Mouse (Mus musculus) neural tube, embryonic 11.5 days (tissue): ENCODE results near the gene Zfp874a. TPM values are rescaled to one million over a fixed set of nuclear protein-coding genes. Genes with fewer than 3 reads are reported as not detected.
"Not testable (repeated sequence)": the region's sequence is repeated elsewhere in the genome, so short reads cannot be mapped to it uniquely, and the experiment has no call there.

Experiments used
- ATAC-seq: fragments of 200-750 bp; cut with Nextera tagmentation; 2 replicates; pipeline ENCODE4 v1.8.0; 2017; ENCODE audit warnings: moderate number of reproducible peaks, mild to moderate bottlenecking, moderate TSS enrichment, moderate library complexity; ENCODE audit not compliant: insufficient read depth, low FRiP score, low TSS enrichment
- DNase-seq: peaks from one replicate; pipeline ENCODE4 v3.0.0-alpha.2; 2015; ENCODE audit warnings: low spot score
- H3K27ac ChIP-seq: fragments of 300-500 bp; sonication (generic); 2 replicates; pipeline ENCODE4 v1.5.1; 2014; ENCODE audit warnings: low read depth, mild to moderate bottlenecking, low read length
- H3K27me3 ChIP-seq: fragments of 300-500 bp; sonication (generic); 2 replicates; pipeline ENCODE4 v1.6.1; 2014; ENCODE audit warnings: mild to moderate bottlenecking, low read length, mixed read lengths; ENCODE audit not compliant: control insufficient read depth, insufficient read depth
- H3K36me3 ChIP-seq: fragments of 300-500 bp; sonication (generic); 2 replicates; pipeline ENCODE4 v1.6.1; 2014; ENCODE audit warnings: mild to moderate bottlenecking, low read length, moderate library complexity, mixed read lengths; ENCODE audit not compliant: control insufficient read depth, insufficient read depth
- H3K4me1 ChIP-seq: fragments of 300-500 bp; sonication (generic); 2 replicates; pipeline ENCODE4 v1.6.1; 2014; ENCODE audit warnings: low read length, mixed read lengths; ENCODE audit not compliant: control insufficient read depth, insufficient read depth
- H3K4me2 ChIP-seq: fragments of 300-500 bp; sonication (generic); 2 replicates; pipeline ENCODE4 v1.6.1; 2014; ENCODE audit warnings: low read depth, mild to moderate bottlenecking, moderate library complexity
- H3K4me3 ChIP-seq: fragments of 300-500 bp; sonication (generic); 2 replicates; pipeline ENCODE4 v1.5.1; 2014; ENCODE audit warnings: low read depth, low read length
- H3K9ac ChIP-seq: fragments of 300-500 bp; sonication (generic); 2 replicates; pipeline ENCODE4 v1.6.1; 2014; ENCODE audit warnings: mild to moderate bottlenecking, low read length
- H3K9me3 ChIP-seq: fragments of 300-500 bp; sonication (generic); 2 replicates; pipeline ENCODE4 v1.6.1; 2016; ENCODE audit warnings: low read length; ENCODE audit not compliant: control insufficient read depth
- WGBS: fragments of 180-500 bp; shearing (Covaris S2); extraction: QIAGEN DNeasy Blood & Tissue Kit; methylation state at CpG from one replicate; pipeline ENCODE4 v1.1.7; 2014; 5-methylcytosine and 5-hydroxymethylcytosine counted together
- polyA plus RNA-seq: library from polyadenylated mRNA; unstranded; fragments of >200 nt; fragmentation: Nextera tagmentation; extraction: Ambion mirVana; gene quantifications from 2 replicates; pipeline ENCODE4 v1.2.1, GENCODE M21; 2014

The Zfp874a gene
- polyA plus RNA-seq, 1 experiment from 2014 or later, result 7.9 TPM

DNA sequence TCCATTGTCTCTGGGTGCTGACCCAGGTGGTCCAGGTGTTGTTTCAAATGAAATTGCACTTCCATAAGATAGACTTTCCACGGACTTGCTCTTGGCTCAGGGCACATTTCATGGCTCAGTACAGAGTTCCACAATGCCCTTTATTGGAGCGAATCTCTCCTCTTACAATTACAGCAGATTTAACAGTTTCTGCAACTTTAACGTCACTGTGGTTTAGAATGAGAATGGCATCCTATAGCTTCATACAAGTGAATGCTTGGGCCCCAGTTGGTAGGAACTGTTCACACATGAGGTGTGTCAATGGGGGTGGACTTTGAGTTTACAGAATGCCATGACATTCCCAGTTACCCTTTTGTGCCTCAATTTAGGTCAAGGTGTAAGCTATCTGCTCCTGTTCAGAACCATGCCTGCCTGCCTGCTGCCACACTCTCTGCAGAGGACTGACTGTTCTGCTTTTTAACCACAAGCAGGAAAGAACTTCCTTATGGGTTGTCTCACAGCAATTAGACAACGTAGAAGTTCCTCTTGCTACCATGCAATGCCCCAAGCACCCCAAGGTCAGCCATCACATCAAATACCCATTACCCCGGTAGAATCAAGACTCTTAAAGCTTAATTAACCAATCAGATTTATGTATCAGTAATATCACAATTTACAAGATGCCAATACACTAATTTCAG is 12.2 kb upstream of the Zfp874a start:
- ATAC-seq, H3K4me3 ChIP-seq, DNase-seq, H3K27ac ChIP-seq, H3K9ac ChIP-seq, H3K9me3 ChIP-seq, H3K4me2 ChIP-seq, H3K4me1 ChIP-seq, H3K27me3 ChIP-seq, H3K36me3 ChIP-seq: not testable (repeated sequence)
- WGBS, result 79% methylated on average over 2 of the region's 5 CpGs

DNA sequence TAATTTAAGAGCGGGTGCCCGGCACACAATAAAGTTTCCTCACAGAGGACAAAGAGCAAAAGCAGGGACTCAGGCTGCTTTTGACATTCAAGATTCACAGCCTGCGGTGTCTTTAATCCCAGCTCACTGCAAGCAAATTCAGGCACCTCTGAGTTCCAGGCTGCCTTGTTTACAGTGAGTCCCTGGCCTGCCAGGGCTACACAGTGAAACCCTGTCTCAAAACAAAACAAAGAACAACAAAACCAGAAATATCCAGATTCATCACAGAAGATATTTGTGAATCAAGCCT is 541 bp upstream of the Zfp874a start:
- peak overlapping the region; percentile 73 for H3K4me2 ChIP-seq
- H3K4me3 ChIP-seq, result peak overlapping the region; percentile 51
- H3K4me1 ChIP-seq, result no peaks in the 10 kb centered on the region
- 3% methylated on average over 3 of the region's 3 CpGs for WGBS
- no peak overlapping the region for H3K27ac ChIP-seq
- H3K9ac ChIP-seq, result peak overlapping the region; percentile 50
- H3K27me3 ChIP-seq, result no peaks in the 10 kb centered on the region
- DNase-seq, result peak; percentile 12
- H3K36me3 ChIP-seq, result no peaks in the 10 kb centered on the region
- H3K9me3 ChIP-seq, result no peaks in the 10 kb centered on the region
- ATAC-seq, result peak; percentile 43

DNA sequence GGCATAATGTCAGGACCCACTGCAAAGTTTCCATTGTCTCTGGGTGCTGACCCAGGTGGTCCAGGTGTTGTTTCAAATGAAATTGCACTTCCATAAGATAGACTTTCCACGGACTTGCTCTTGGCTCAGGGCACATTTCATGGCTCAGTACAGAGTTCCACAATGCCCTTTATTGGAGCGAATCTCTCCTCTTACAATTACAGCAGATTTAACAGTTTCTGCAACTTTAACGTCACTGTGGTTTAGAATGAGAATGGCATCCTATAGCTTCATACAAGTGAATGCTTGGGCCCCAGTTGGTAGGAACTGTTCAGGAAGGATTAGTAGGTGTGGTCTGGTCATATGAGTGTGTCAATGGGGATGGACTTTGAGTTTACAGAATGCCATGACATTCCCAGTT is 14.3 kb downstream of the Zfp874a start:
- H3K27me3 ChIP-seq, H3K4me2 ChIP-seq, H3K27ac ChIP-seq, H3K4me3 ChIP-seq, H3K9me3 ChIP-seq, H3K36me3 ChIP-seq, H3K4me1 ChIP-seq, DNase-seq, H3K9ac ChIP-seq, ATAC-seq: not testable (repeated sequence)
- no CpG with 5 or more reads among the region's 3 CpGs for WGBS

DNA sequence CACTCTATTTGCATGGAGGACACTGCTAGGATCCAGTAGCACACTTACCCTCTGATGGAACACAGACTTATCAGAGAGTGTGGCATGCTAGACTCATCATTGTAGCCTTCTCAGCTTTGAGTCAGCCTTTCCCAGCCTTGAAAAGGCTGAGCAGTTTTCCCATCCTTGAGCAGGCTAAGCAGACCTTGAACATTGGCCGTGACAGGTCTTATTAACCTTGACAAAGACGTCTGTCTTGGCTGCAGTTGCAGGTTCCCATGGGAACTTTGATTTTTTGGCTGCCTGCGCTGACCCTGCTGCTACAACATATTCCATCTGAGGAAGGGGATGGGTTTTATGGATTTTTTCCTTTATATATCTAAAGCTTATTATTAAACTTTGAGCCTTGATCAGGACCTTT is 23.3 kb downstream of the Zfp874a start:
- H3K27ac ChIP-seq, result no peak overlapping the region
- H3K9me3 ChIP-seq, result no peaks in the 10 kb centered on the region
- no peaks in the 10 kb centered on the region for H3K4me1 ChIP-seq
- DNase-seq (no peak), ATAC-seq (no peak)
- 75% methylated on average over 3 of the region's 3 CpGs for WGBS
- H3K4me3 ChIP-seq, result no peak overlapping the region
- H3K4me2 ChIP-seq, result no peak overlapping the region
- H3K9ac ChIP-seq, result no peak overlapping the region
- no peaks in the 10 kb centered on the region for H3K27me3 ChIP-seq
- no peaks in the 10 kb centered on the region for H3K36me3 ChIP-seq

DNA sequence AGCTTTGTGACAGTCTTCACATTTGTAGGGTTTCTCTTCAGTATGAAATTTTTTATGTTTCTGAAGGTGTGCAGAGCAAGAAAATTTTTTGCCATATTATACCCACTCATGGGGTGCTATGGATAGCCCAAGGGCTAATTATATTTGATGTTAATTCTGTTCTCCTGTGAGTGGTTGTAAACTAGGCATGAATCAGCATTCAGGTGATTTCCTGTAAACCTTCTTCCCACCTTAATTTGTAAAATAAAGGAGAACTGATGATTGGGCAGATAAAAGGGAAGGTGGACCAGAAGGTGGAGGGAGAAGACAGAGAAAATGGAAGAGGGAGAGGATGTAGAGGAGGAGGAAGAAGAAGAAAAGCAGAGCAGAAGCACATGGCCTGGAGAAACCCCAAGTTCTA is 25.7 kb downstream of the Zfp874a start:
- H3K4me3 ChIP-seq, H3K36me3 ChIP-seq, DNase-seq, H3K4me1 ChIP-seq, H3K27ac ChIP-seq, H3K9ac ChIP-seq, ATAC-seq, H3K9me3 ChIP-seq, H3K4me2 ChIP-seq, H3K27me3 ChIP-seq: not testable (repeated sequence)

DNA sequence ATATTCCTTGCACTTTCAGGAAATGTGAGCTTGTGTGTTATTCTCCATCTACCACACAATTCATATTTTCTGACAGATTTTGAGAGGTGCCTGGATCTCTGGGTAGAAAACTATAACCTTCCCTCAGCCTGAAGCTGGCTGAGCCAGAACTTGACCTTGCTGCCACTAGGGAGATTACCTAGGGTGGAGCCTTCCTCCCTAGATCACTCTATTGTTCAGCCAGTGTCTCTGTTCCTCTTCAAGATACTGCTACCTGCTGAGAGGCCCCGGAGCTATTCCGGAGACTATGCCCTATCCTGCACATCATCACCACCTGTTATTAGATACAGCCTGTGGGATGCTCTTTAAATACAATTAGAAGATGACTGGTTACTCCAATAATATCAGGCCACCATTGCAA is 28.9 kb downstream of the Zfp874a start:
- H3K9ac ChIP-seq, DNase-seq, ATAC-seq, H3K4me2 ChIP-seq, H3K4me3 ChIP-seq, H3K4me1 ChIP-seq, H3K27ac ChIP-seq, H3K36me3 ChIP-seq, H3K9me3 ChIP-seq, H3K27me3 ChIP-seq: not testable (repeated sequence)
- WGBS, result 82% methylated on average over 2 of the region's 2 CpGs

DNA sequence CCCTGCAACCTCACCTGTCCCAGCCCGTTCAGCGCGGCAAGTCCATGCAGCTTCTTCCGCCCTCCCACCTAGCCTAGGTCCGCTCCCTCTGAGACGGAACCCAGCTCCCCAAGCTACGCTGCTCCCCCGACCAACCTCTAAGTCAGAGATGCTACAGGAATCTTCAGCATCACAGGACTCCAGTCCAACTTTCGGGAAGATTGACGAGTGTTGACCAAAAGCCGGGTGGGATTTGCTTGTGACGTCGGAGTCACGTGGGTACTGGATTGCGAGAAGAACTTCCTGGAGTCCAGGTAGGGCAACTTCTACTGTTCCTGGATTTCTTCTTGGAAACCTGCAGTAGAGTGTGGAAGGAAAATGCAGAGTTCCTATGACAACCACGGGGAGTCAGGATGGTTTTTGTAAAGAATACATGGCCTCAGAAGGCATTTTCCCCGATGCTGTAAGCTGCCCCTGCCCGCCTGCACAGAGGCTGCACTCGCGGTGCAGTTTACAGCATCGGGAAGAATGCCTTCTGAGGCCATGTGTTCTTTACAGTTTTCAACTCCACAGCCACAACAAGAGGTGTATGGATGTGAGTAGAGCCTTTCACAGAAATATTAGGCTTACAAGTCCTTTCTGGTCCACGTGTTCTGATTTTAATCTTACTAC is 30.1 kb downstream of the Zfp874a start, which contains the start of gene Zfp459:
TSS of gene Zfp459 (minus strand) at position 212 of the 651 bp plus-strand sequence.
- no peaks in the 10 kb centered on the region for H3K9me3 ChIP-seq
- H3K4me1 ChIP-seq, result no peaks in the 10 kb centered on the region
- DNase-seq (peak; percentile 57), ATAC-seq (peak; percentile 79)
- peak within 1 kb of the TSS; percentile 54 for H3K9ac ChIP-seq
- peak within 1 kb of the TSS; percentile 57 for H3K4me3 ChIP-seq
- H3K36me3 ChIP-seq, result no peaks in the 10 kb centered on the region
- H3K27ac ChIP-seq, result no peak within 1 kb of the TSS
- 3% methylated on average over 22 of the region's 22 CpGs for WGBS
- H3K27me3 ChIP-seq, result no peaks in the 10 kb centered on the region
- H3K4me2 ChIP-seq, result peak within 1 kb of the TSS; percentile 61

DNA sequence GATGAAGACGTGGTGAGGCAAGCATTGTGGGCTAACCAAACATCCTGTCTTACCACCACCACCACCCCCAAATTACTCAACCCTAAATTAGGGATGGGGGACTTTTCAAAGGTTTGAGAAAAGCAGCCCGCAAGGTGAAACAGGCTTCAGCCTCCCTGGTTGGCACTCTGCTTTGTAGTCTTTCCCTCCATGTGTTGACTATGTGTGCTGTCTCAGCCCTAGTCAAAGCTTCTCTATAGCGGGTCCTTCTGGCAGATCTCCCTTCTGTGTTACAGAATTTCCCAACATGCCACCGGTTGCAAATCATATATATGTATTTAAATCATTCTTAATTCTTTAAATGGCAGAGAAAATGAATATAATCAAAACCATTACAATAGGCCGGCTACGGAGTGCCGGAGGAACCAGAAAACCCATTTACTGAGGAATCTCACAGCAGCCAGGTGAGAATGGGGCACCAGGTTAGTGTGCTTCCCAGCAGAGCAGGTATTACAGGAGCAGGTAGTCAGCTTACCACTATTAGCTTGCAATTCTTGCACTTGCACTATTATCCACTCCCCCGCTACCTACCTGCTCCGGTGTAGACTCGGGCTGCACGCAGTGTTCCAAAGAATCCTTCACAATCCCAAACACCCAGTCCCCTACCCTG is 30.7 kb downstream of the Zfp874a start:
- WGBS, result 34% methylated on average over 11 of the region's 11 CpGs
- Histone ChIP-seq H3K27ac (no peak overlapping the region), H3K4me2 (peak overlapping the region; percentile 61), H3K27me3 (no peaks in the 10 kb centered on the region), H3K9ac (peak overlapping the region; percentile 54), H3K4me1 (no peaks in the 10 kb centered on the region), H3K4me3 (peak overlapping the region; percentile 57), H3K36me3 (no peaks in the 10 kb centered on the region), H3K9me3 (no peaks in the 10 kb centered on the region)
- ATAC-seq (no peak; the same call in 1 of the 2 replicates), DNase-seq (no peak)

DNA sequence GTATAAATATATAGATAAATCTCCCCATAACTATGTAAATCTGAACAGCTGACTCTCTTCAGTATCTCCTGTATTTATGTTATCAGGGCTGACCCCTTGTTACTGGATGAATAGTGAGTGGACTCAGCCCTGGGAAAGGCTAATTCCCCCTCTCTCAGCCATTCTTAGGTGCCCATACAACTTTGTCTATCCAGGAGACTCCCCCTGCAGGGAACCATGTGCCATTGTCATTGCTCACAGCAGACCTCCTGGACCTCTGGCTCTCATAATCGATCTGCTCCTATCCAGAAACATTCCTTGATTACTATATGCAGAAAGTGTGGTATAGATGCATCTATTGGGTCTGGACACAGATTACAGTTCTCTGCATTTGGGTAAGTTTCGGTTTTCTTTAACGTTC is 34.6 kb downstream of the Zfp874a start:
- Histone ChIP-seq H3K4me2 (no peak overlapping the region), H3K9ac (no peak overlapping the region), H3K4me3 (no peak overlapping the region), H3K36me3 (no peaks in the 10 kb centered on the region), H3K4me1 (no peaks in the 10 kb centered on the region), H3K27me3 (no peaks in the 10 kb centered on the region), H3K9me3 (no peaks in the 10 kb centered on the region), H3K27ac (no peak overlapping the region)
- ATAC-seq (no peak), DNase-seq (no peak)
- 91% methylated on average over 3 of the region's 3 CpGs for WGBS
